17 mouse cellular contexts compared by ENCODE assay signal in genomic region chr2:132672121-132672520, GRCm38 (mm10).
"Had no signal": no experiment of that assay in that cellular context is flagged by ENCODE, and none has a peak within 500 bp of the region (broad histone marks: within the 10 kb centered on the region; RNA-seq: fewer than 3 reads in every experiment).

No protein-coding gene starts in this region.

- ATAC-seq: liver, embryonic 12.5 days; liver, postnatal 0 days; lung, postnatal 0 days; midbrain, embryonic 13.5 days; midbrain, embryonic 15.5 days; midbrain, embryonic 16.5 days had no signal

- DNase-seq: left cerebral cortex, postnatal 4 days; liver; liver, embryonic 13.5 days; liver, postnatal 0 days; lung, adult 18-20 months; lung, adult 2 months; lung, embryonic 14.5 days; lung, postnatal 10 days; lung, postnatal 14 days; lung, postnatal 36 days; lung, postnatal 4 days; midbrain, embryonic 14.5 days had no signal
